Mouse (Mus musculus) adrenal gland, postnatal 25 days (tissue): ENCODE measurements at regions not wholly inside any gene's neighbourhood (a gene's known extent, or its start where the extent isn't known, plus 50 kb on each side); places are given as distances from the start of the nearest gene placed in this dataset.

Source experiments
- DNase-seq: peaks from one replicate; pipeline ENCODE4 v3.0.0; 2021; ENCODE audit warnings: mixed read lengths

DNA sequence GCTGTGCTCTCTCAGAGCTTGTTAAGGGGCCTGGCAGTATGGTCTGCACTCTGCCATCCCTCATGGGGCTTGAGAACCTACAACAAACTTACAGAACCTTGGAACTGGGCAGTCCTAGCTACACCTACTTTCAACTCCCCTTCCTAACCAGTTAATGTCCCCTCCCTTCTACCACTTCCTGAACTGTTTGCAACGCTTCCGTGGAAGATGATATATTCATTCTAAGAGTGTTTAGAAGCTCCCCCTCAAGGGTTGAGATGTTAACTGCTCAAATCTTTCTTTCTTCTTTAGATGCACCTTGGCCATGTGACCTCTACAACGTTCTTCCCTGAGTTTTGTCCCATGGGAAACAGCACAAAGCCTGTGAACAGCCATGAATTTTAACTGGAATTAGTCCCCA, 72.3 kb upstream of the Atp2b1 start:
- no peak for DNase-seq

DNA sequence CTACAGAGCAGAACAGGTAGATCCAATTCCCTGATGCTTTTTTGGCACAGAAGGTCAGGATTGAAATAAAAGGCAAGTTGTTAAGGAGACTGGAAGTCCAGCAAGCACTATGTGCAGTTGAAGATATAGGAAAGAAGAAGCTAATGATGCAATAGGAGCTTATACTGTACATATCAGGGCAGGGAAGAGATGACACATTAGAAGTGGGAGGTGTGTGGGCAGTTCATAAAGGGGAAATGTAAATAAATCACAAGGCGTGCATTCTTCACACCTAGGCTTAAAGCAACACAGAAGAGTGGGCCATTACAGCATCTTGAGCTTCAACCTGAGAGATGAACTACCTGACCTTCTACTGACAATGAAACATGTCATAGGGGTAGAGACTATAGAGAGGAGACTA, 71.5 kb upstream of the Atp2b1 start:
- no peak for DNase-seq

DNA sequence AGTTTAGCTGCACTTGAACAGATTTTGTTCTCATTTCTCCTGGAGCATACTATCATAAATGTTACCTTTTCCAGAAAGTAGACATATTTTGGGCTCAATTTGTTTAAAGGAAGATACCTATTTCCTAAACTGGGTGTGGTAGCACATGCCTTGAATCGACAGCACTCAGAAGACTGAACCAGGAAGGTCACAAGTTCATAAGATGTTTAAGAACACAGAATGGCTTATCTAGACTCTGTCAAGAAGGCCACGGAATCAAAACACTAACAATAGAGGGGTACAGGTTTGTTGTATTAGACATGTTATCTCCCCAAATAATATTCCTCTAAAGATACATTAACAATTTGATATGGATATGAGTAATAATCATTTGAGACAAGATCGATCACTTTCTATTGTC, 64.4 kb upstream of the Atp2b1 start:
- no peak for DNase-seq

DNA sequence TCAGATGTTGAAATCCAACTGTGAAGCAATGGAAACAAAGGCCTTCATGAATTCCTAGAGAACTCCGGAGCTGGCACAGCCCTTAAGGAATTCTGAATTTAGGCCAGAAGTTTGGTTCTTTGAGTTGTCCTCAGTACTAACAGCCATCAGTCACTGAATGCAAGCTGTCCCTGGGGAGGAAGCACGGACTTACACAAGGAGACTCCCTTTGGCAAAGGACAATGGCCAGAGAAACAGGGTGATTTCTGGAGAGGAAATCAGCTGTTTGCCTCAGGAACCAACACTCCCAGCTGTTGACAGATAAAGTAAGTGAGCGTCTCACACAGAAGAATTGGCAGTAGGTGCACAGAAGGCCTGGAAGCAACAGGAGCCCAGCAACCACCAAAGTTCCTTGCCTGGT, 56.8 kb upstream of the Atp2b1 start:
- peak; percentile 33 for DNase-seq

DNA sequence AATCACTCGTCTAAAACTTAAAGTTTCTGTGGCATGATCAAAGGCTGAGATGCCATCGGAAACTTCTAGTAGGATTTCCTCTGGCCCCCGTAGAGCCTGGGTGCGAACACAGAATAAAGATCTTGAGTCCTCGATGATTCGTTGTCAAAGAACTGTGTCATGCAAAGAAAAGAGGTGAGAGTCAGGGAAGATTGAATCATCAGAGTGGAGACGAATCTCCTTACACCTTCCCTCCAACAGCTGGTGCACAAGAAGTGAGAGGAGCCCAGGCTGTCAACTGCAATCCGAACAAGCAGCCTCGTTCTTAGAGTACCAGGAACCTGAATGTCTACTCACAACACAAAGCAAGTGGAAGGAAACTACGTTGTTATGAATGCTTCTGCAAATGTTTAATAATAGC, 52.7 kb upstream of the Atp2b1 start:
- DNase-seq: no peak

DNA sequence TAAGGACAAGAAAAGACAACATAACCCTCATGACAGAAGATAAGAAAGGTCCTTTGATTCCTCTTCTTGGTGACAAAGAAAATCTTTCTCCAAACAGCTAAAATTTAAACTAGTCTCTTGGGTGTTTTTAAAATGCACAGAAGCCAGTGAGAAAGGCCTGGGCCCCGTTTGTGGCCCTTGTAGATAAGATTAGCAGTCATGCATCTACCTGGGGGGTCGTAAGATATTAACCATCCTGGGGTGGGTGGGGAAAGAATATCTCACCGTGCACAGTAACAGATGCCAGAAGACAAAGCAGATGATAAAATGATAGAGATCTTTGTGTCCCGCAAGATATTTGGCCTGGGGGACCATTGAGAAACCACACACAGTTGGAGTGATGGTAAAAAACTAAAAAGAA, 51.5 kb upstream of the Atp2b1 start:
- no peak for DNase-seq

DNA sequence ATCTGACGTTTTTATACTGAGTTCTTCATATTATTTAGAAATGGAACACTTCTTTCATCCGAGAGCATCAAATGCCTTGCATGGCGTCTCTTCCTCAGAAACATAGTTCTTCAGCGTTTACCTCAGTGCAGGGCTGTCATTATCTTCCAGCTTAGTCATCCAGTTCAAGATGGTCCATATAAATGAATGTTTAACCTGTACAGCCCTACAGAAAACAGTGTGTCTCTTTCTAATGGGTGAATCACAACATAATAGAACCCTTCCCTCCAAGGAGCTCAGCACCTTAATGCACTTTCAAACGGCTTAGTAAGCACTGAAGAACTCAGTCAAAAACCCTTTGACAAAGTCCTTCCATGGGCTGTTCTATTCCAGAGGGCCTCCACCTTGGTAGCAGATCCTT, 49.8 kb upstream of the Atp2b1 start:
- no peak for DNase-seq
